Mouse (Mus musculus) T-helper 17 cell (primary cell): ENCODE data around the gene Agps.

Source experiments
- in situ Hi-C, 2 experiments: fragments of 300-600 bp; cut with MboI, MseI; formaldehyde crosslinking; loops; 1 replicate in 1 of 2; 2 replicates in 1 of 2; pipeline ENCODE4 v1.15.1; 2025; ENCODE audit warnings: high pct_unique_total_duplicates in 2 of 2

Agps gene

DNA sequence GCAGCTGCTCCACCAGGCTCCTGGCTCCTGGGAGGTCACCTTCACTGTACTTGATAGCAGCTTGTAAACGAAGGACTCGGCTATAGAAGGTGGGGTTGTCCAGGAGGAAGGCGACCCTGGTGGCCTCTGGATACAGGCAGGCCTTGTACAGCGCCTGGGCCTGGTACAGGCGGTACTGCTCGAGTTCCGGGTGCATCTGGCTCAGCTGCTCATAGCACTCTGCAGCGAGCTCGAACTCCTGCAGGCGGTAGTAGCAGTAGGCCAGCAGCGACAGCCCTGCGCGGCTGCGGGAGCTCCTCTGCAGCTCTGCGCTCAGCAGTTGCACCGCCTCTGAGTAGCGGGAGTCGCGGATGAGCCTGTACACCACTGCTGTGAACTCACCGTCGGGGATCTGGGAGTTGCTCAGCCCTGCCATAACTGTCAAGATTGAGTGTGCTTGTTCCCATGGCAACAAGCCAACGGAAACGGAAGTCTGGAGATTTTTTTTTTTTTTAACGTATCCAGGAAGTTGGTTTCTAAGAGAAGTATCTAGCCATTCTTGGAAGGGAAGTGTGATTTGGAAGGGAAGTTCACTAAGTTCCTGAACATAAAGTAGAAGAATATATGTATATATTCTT is 145.9 kb downstream of the Agps start, which contains the start of gene Ttc30a2:
Ttc30a2 (minus strand) TSS at position 419 of the 617 bp plus-strand sequence.
- in situ Hi-C loops, result loop anchor here (5.0 kb wide), 1 partner anchor 41 kb away; the partner anchor contains the start of gene Ttc30b (in 2 of the 2)
